Mouse (Mus musculus) retina, postnatal 1 day (tissue): Measurements from ENCODE around the gene Hjurp.

Source experiments
- DNase-seq: peaks from one replicate; pipeline ENCODE4 v3.0.0-alpha.2; 2012

The Hjurp gene

GRCm38 (mm10) chr1:88219054-88219453 is 58.4 kb downstream of the Hjurp start:
- no peak for DNase-seq

- no peak for DNase-seq
Measured at GRCm38 (mm10) chr1:88218591-88218990, 58.8 kb downstream of the Hjurp start.

DNA sequence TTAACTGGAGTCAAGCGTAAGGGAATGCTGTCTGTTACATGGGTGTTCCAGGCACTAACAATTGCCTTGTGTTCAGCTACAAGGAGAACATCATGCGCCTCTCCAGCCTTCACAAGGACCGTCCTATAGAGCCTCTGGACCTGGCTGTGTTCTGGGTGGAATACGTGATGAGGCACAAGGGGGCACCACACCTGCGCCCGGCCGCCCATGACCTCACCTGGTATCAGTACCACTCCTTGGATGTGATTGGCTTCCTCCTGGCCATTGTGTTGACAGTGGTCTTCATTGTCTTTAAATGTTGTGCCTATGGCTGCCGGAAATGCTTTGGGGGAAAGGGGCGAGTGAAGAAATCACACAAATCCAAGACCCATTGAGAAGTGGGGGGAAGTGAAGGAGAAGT is 59.4 kb downstream of the Hjurp start:
- DNase-seq, result peak; percentile 6

GRCm38 (mm10) chr1:88217576-88217975 is 59.9 kb downstream of the Hjurp start:
- peak; percentile 9 for DNase-seq

DNA sequence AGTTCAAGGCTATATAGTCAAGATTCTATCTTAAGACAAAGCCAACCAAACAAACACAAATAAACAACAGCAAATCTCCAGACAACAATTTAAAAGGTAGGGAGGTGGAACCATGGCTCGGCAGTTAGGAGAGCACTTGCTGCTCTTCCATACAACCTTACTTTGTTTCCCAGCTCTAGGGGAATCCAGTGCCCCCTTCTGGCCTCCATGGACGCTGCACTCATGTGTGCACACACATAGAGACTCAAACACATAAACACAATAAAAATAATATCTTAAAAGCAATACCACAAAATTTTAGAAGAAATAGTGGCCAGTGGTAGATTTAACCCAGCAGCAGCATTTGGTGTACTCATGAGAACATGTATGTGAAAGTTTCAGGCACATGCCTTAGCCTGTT is 60.3 kb downstream of the Hjurp start:
- DNase-seq, result peak; percentile 9

DNA sequence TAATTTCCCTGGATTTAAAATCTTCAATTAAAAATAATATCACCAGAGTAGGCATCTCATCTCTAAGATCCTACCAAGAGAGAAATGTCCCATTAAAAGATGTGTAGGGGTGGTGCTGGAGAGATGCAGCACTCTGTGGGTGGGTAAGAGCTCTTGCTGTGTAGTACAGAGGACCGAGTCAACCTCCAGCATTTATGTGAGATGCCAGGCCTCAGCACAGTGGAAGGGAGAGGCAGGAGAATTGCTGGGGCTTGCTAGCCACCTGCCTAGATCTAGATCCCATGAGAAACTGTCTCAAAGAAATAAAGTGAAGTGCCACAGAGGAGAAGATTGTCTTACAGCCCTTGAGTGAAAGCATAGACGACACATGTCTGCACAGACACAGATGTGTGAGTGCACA is 60.9 kb downstream of the Hjurp start:
- DNase-seq, result peak; percentile 13

DNA sequence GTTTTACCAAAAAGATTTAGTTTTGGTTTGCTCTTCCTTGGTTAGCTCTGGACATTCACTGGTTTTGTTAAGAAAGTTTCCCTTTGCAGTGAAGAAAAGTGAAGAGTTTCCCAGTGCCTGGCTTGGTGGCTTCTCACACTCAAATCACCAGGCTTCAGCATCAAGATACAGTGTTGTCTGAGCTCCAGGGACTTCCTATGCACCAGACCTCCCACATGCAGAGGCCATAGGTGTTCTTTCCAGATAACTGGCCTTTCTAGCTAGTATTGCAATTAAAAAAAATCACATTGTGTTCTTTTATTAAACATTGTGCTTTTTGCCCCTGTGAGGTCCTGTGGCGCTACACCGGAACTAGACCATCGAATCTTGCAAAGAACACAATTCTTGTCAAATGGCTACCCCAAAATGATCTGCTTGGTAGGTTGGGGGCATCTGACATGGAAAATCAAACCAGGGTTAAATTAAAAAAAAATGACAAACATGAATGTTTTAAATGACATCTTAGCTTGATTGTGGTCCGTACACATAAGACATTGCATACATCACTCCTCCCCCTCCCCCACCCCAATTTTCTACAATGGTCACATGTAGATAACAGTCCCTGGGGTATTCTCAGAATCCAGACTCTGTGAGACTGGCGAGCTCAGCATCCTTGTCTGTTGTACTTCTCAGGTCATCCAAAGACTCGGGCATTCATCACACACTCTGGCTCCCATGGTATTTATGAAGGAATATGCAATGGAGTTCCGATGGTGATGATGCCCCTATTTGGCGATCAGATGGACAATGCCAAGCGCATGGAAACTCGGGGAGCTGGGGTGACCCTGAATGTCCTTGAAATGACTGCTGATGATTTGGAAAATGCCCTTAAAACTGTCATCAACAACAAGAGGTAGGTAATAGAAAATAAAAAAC is 61.7 kb downstream of the Hjurp start:
- DNase-seq, result peak; percentile 10

GRCm38 (mm10) chr1:88214462-88214952 is 62.9 kb downstream of the Hjurp start:
- DNase-seq, result peak; percentile 12

DNA sequence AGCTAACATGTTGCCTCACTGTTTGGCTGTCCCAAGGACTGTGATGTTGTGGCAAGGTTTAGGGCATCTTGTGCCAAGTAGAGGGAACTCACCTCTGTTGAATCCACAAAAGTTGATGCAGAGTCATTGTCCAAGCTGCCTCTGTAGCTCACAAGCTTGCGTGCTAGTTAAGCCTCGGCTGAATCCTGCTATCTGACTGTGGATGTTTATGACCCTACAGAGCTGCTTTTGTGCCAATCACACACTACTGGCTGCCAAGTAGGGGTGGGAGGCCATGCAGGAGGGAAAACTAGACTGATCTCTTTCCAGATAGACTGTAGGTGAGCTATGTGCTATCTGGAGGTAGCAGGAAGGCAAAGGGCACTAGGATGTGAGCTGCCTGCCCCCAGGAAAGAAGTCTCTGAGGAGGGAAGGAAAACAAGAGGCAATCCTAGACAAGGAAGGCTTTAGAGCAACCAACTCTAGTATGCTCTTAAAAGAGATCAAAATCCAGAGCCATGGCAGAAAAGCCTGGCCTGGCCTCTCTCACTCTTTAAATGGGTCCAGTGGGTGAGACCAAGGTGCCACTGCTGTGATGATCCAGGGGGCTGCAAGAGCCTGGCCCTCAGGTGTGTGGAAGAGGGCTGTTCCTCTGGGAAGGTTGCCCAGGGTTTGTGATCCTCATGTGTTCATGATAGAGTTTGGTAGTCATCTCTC is 63.5 kb downstream of the Hjurp start:
- peak; percentile 12 for DNase-seq

DNA sequence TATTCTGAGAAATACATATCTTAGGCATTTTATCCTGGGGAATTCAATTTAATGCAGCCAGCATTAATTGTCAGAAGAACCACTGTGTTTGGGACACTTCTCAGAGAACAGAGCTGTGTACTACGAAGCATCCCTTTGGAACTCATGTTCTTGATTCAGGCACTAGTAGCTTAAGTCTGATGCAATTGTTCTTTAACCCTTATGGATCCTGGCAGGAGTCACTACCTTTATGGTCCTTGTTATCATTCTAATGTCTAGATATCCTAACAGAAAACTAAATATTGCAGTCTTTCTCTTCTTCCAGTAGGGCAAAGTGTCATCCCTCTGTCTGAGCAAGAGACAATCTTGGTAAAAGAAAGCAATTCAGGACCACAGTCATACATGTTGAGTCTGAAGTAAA is 64.4 kb downstream of the Hjurp start:
- DNase-seq, result peak; percentile 1
